ENCODE assay signal across 19 mouse cellular contexts in the genomic region with DNA sequence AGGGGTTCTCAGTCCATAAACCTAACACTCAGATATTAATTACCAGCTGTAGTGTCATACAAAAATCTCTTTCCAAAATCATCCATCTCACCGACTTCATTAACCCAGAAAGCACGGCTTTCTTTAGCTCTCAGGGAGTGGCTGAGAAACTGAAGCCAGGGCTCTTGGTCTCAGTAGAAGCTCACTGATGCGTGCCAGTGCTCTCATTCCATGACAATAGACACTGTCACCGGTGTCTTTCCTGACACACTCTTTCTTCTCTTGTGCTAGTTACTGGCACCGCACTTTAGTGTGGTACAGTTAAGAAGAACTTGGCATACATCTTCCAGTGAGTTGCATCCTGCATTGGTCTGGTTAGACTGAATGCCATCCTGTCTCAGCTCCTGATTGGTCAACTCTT. TPM values are rescaled to one million over a fixed set of nuclear protein-coding genes. Genes with fewer than 3 reads are reported as not detected.
A peak's percentile ranks its signal among the peaks of the same experiment; 100 is the strongest.
DNase-seq lines count a peak whose midpoint lies in the region.
"Had no signal": no experiment of that assay in that cellular context is flagged by ENCODE, and none has a peak within 500 bp of the region (broad histone marks: within the 10 kb centered on the region; RNA-seq: fewer than 3 reads in every experiment).

No protein-coding gene starts in this region.

- intact Hi-C loops in heart, postnatal 10 days (cut with DNase I): no loop called here

- DNase-seq in embryo, embryonic 10.5 days (ENCODE audit: low spot score): peak; percentile 24
- DNase-seq in embryo, embryonic 11 days: no peak
- DNase-seq in heart, adult 11 months: peak; percentile 54
- DNase-seq in heart, postnatal 10 days: no peak
- DNase-seq in retina, embryonic 14.5 days (ENCODE audit: low spot score): peak; percentile 77
- no peak for DNase-seq in left cerebral cortex, adult 8-10 months (ENCODE audit: low spot score in 2 of 2)
- DNase-seq: adrenal gland, postnatal 10 days; adrenal gland, postnatal 36 days; cerebellum, adult 11 months; cerebellum, adult 2 months; cerebellum, adult 9-11 months; cerebellum, postnatal 25 days; forebrain, postnatal 0 days; gastrocnemius, adult 2 months; gastrocnemius, postnatal 14 days; heart, adult 18-20 months; heart, postnatal 14 days; heart, postnatal 4 days had no signal

RNA-seq across cellular contexts. Expression of gene Ptprb, which starts 53.8 kb away (rescaled TPM):
- 10 to 100 TPM; 86.4 to 93.2 TPM for total RNA-seq in heart, postnatal 10 days (2021)
- total RNA-seq in left cerebral cortex, adult 8-10 months (2022): 10 to 100 TPM; 17.6 to 23.0 (median 19.5) TPM
- total RNA-seq: common myeloid progenitor, adult 5-6 weeks had no signal

Comparison
In these comparisons a context has a peak if more than half of its experiments do, and no peak if none do; other contexts are left out.
1. DNase-seq: peak in embryo, embryonic 10.5 days (single experiment), heart, adult 11 months (single experiment) and retina, embryonic 14.5 days (single experiment); none in embryo, embryonic 11 days (single experiment), heart, postnatal 10 days (0 of 2) and left cerebral cortex, adult 8-10 months (0 of 2).